In the genomic region with DNA sequence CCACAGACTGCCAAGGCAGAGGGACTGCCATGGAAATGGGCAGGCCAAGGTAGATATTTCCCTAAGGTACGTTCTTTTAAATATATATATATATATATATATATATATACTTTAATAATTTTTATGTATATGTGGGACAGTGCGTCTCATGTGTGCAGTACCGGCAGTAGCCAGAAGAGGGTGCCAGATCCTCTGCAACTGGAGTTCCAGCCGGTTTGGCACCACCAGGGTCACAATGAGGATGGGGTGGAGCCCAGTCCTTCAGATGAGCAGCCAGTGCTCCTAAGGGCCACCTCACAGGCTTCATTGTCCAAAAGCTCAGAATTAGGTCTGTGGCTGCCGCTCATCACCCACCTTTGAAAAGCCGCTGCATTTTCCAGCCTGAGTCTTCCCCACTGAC, we compare ENCODE assay signal across 9 mouse cellular contexts. TPM values are rescaled to one million over a fixed set of nuclear protein-coding genes. Genes with fewer than 3 reads are reported as not detected.
DNase-seq lines count a peak whose midpoint lies in the region; ATAC-seq and TF ChIP-seq lines count a peak whose summit lies in the region.
"Had no signal": no experiment of that assay in that cellular context is flagged by ENCODE, and none has a peak within 500 bp of the region (broad histone marks: within the 10 kb centered on the region; RNA-seq: fewer than 3 reads in every experiment).

No protein-coding gene starts in this region.

- TF ChIP-seq CTCF in forebrain, postnatal 0 days (IDR thresholded peaks at IDR 0.05; ENCODE audit: low read depth), result peak; percentile 69
- peak; percentile 61 for TF ChIP-seq CTCF in bone marrow, adult 2 months (IDR thresholded peaks at IDR 0.05; ENCODE audit: control insufficient read depth, insufficient read depth, low read length)

- no peak overlapping the region for H3K4me2 ChIP-seq in forebrain, postnatal 0 days (ENCODE audit: low read depth)
- no peak overlapping the region for H3K4me2 ChIP-seq in forebrain, embryonic 15.5 days (replicated peaks)
- H3K4me2 ChIP-seq in midbrain, embryonic 14.5 days (ENCODE audit: low read length), result no peak overlapping the region
- H3K4me2 ChIP-seq in midbrain, embryonic 15.5 days, result no peak overlapping the region
- no peak overlapping the region for H3K4me2 ChIP-seq in neural tube, embryonic 11.5 days (ENCODE audit: low read depth)
- H3K4me2 ChIP-seq: embryonic facial prominence, embryonic 13.5 days had no signal

- ATAC-seq in forebrain, postnatal 0 days, result peak; percentile 32
- ATAC-seq in forebrain, embryonic 15.5 days (replicated peaks), result no peak
- ATAC-seq in midbrain, embryonic 14.5 days (ENCODE audit: low FRiP score, low TSS enrichment), result no peak
- ATAC-seq in midbrain, embryonic 15.5 days (replicated peaks), result no peak
- no peak for ATAC-seq in neural tube, embryonic 11.5 days (ENCODE audit: insufficient read depth, low FRiP score, low TSS enrichment)

- no peaks in the 10 kb centered on the region for H3K9me3 ChIP-seq in forebrain, postnatal 0 days (ENCODE audit: low read length)
- no peaks in the 10 kb centered on the region for H3K9me3 ChIP-seq in forebrain, embryonic 15.5 days
- no peaks in the 10 kb centered on the region for H3K9me3 ChIP-seq in midbrain, embryonic 14.5 days (ENCODE audit: control insufficient read depth, low read length)
- H3K9me3 ChIP-seq in midbrain, embryonic 15.5 days, result no peaks in the 10 kb centered on the region
- H3K9me3 ChIP-seq in neural tube, embryonic 11.5 days (ENCODE audit: control insufficient read depth, low read length), result no peaks in the 10 kb centered on the region
- H3K9me3 ChIP-seq: embryonic facial prominence, embryonic 13.5 days had no signal

- H3K9ac ChIP-seq in forebrain, postnatal 0 days, result no peak overlapping the region
- no peak overlapping the region for H3K9ac ChIP-seq in forebrain, embryonic 15.5 days (replicated peaks)
- H3K9ac ChIP-seq in midbrain, embryonic 14.5 days (replicated peaks; ENCODE audit: low read length), result no peak overlapping the region
- no peak overlapping the region for H3K9ac ChIP-seq in midbrain, embryonic 15.5 days
- no peak overlapping the region for H3K9ac ChIP-seq in neural tube, embryonic 11.5 days (ENCODE audit: low read length)
- H3K9ac ChIP-seq: embryonic facial prominence, embryonic 13.5 days had no signal

- no peaks in the 10 kb centered on the region for H3K27me3 ChIP-seq in forebrain, postnatal 0 days (ENCODE audit: insufficient read depth, low read length)
- H3K27me3 ChIP-seq in forebrain, embryonic 15.5 days, result no peaks in the 10 kb centered on the region
- no peaks in the 10 kb centered on the region for H3K27me3 ChIP-seq in midbrain, embryonic 14.5 days (ENCODE audit: control insufficient read depth, insufficient read depth, low read length)
- no peaks in the 10 kb centered on the region for H3K27me3 ChIP-seq in midbrain, embryonic 15.5 days (replicated peaks)
- no peaks in the 10 kb centered on the region for H3K27me3 ChIP-seq in neural tube, embryonic 11.5 days (ENCODE audit: control insufficient read depth, insufficient read depth, low read length)

- H3K4me3 ChIP-seq in forebrain, postnatal 0 days (ENCODE audit: low read depth, low read length), result no peak overlapping the region
- no peak overlapping the region for H3K4me3 ChIP-seq in forebrain, embryonic 15.5 days
- no peak overlapping the region for H3K4me3 ChIP-seq in midbrain, embryonic 14.5 days (replicated peaks; ENCODE audit: low read depth, low read length)
- H3K4me3 ChIP-seq in midbrain, embryonic 15.5 days, result no peak overlapping the region
- no peak overlapping the region for H3K4me3 ChIP-seq in bone marrow, adult 2 months (replicated peaks; ENCODE audit: control insufficient read depth, low read depth, low read length)
- H3K4me3 ChIP-seq in neural tube, embryonic 11.5 days (ENCODE audit: low read depth, low read length), result no peak overlapping the region
- H3K4me3 ChIP-seq: embryonic facial prominence, embryonic 13.5 days had no signal

- H3K4me1 ChIP-seq in forebrain, postnatal 0 days (ENCODE audit: insufficient read depth), result no peaks in the 10 kb centered on the region
- no peaks in the 10 kb centered on the region for H3K4me1 ChIP-seq in forebrain, embryonic 15.5 days
- H3K4me1 ChIP-seq in midbrain, embryonic 14.5 days (ENCODE audit: control insufficient read depth, insufficient read depth, low read length), result no peaks in the 10 kb centered on the region
- H3K4me1 ChIP-seq in midbrain, embryonic 15.5 days, result no peaks in the 10 kb centered on the region
- H3K4me1 ChIP-seq in bone marrow, adult 2 months (ENCODE audit: control insufficient read depth, insufficient read depth, low read length), result no peaks in the 10 kb centered on the region
- H3K4me1 ChIP-seq in neural tube, embryonic 11.5 days (ENCODE audit: control insufficient read depth, insufficient read depth, low read length), result no peaks in the 10 kb centered on the region
- H3K4me1 ChIP-seq: embryonic facial prominence, embryonic 13.5 days had no signal

- DNase-seq in forebrain, postnatal 0 days, result peak; percentile 62
- peak; percentile 63 for DNase-seq in midbrain, embryonic 14.5 days
- peak; percentile 67 for DNase-seq in kidney, postnatal 10 days
- peak; percentile 70 for DNase-seq in neural tube, embryonic 11.5 days (ENCODE audit: low spot score)
- no peak for DNase-seq in yolk sac, embryonic 10.5 days (ENCODE audit: low spot score)

- 35% methylated on average over 6 of the region's 6 CpGs for whole genome bisulfite sequencing in forebrain, postnatal 0 days
- WGBS in forebrain, embryonic 15.5 days, result 40% methylated on average over 6 of the region's 6 CpGs
- 46% methylated on average over 6 of the region's 6 CpGs for WGBS in midbrain, embryonic 14.5 days
- 34% methylated on average over 6 of the region's 6 CpGs for WGBS in midbrain, embryonic 15.5 days
- 65% methylated on average over 6 of the region's 6 CpGs for WGBS in bone marrow, adult 2 months
- 35% methylated on average over 6 of the region's 6 CpGs for whole genome bisulfite sequencing in neural tube, embryonic 11.5 days

- no peak overlapping the region for H3K27ac ChIP-seq in forebrain, postnatal 0 days (ENCODE audit: low read depth, low read length)
- no peak overlapping the region for H3K27ac ChIP-seq in forebrain, embryonic 15.5 days (replicated peaks)
- H3K27ac ChIP-seq in midbrain, embryonic 14.5 days (replicated peaks; ENCODE audit: low read depth, low read length), result no peak overlapping the region
- no peak overlapping the region for H3K27ac ChIP-seq in midbrain, embryonic 15.5 days
- no peak overlapping the region for H3K27ac ChIP-seq in bone marrow, adult 2 months (ENCODE audit: control insufficient read depth, insufficient read depth, low read depth, low read length, poor library complexity)
- no peak overlapping the region for H3K27ac ChIP-seq in neural tube, embryonic 11.5 days (ENCODE audit: low read depth, low read length)
- H3K27ac ChIP-seq: embryonic facial prominence, embryonic 13.5 days had no signal

- TF ChIP-seq POLR2A in bone marrow, adult 2 months (IDR thresholded peaks at IDR 0.05; ENCODE audit: borderline replicate concordance, control insufficient read depth, low read depth, low read length), result no peak

- H3K36me3 ChIP-seq in forebrain, postnatal 0 days (ENCODE audit: insufficient read depth), result no peaks in the 10 kb centered on the region
- H3K36me3 ChIP-seq in forebrain, embryonic 15.5 days, result no peaks in the 10 kb centered on the region
- H3K36me3 ChIP-seq in midbrain, embryonic 14.5 days (ENCODE audit: control insufficient read depth, insufficient read depth, low read length), result no peaks in the 10 kb centered on the region
- no peaks in the 10 kb centered on the region for H3K36me3 ChIP-seq in midbrain, embryonic 15.5 days (replicated peaks)
- H3K36me3 ChIP-seq in neural tube, embryonic 11.5 days (ENCODE audit: control insufficient read depth, insufficient read depth, low read length), result no peaks in the 10 kb centered on the region
- H3K36me3 ChIP-seq: embryonic facial prominence, embryonic 13.5 days had no signal

RNA-seq across cellular contexts. Expression of a gene that starts 6.3 kb away (rescaled TPM):
- not detected in 2 replicates for total RNA-seq in forebrain, postnatal 0 days (2014; rRNA removed)
- not detected in 2 replicates for polyA plus RNA-seq in forebrain, postnatal 0 days (2015; fragmentation: Nextera tagmentation; extraction: Ambion mirVana)
- polyA plus RNA-seq in forebrain, embryonic 15.5 days (2015; fragmentation: Nextera tagmentation; extraction: Ambion mirVana), result not detected in 2 replicates
- polyA plus RNA-seq in midbrain, embryonic 14.5 days (2014; fragmentation: Nextera tagmentation; extraction: Ambion mirVana), result not detected in 2 replicates
- polyA plus RNA-seq in midbrain, embryonic 15.5 days (2015; fragmentation: Nextera tagmentation; extraction: Ambion mirVana), result not detected in 2 replicates
- not detected in 2 replicates for polyA plus RNA-seq in bone marrow, adult 2 months (2011; ENCODE audit: insufficient read depth, insufficient read length, low replicate concordance, missing spikeins)
- not detected in 2 replicates for polyA plus RNA-seq in neural tube, embryonic 11.5 days (2014; fragmentation: Nextera tagmentation; extraction: Ambion mirVana)
- polyA plus RNA-seq: embryonic facial prominence, embryonic 13.5 days had no signal

RNA-seq across cellular contexts. Expression of a gene that starts 25.8 kb away (rescaled TPM):
- 70.0 and 73.0 TPM in 2 replicates for total RNA-seq in forebrain, postnatal 0 days (2014; rRNA removed)
- 37.5 and 38.6 TPM in 2 replicates for polyA plus RNA-seq in forebrain, postnatal 0 days (2015; fragmentation: Nextera tagmentation; extraction: Ambion mirVana)
- 60.1 and 61.7 TPM in 2 replicates for polyA plus RNA-seq in forebrain, embryonic 15.5 days (2015; fragmentation: Nextera tagmentation; extraction: Ambion mirVana)
- 48.8 and 64.3 TPM in 2 replicates for polyA plus RNA-seq in midbrain, embryonic 14.5 days (2014; fragmentation: Nextera tagmentation; extraction: Ambion mirVana)
- polyA plus RNA-seq in midbrain, embryonic 15.5 days (2015; fragmentation: Nextera tagmentation; extraction: Ambion mirVana), result 70.4 and 72.5 TPM in 2 replicates
- polyA plus RNA-seq in bone marrow, adult 2 months (2011; ENCODE audit: insufficient read depth, insufficient read length, low replicate concordance, missing spikeins), result 18.7 and 21.7 TPM in 2 replicates
- polyA plus RNA-seq in neural tube, embryonic 11.5 days (2014; fragmentation: Nextera tagmentation; extraction: Ambion mirVana), result 50.8 and 58.2 TPM in 2 replicates

RNA-seq across cellular contexts. Expression of a gene that starts 33.0 kb away (rescaled TPM):
- 22.2 and 26.7 TPM in 2 replicates for total RNA-seq in forebrain, postnatal 0 days (2014; rRNA removed)
- polyA plus RNA-seq in forebrain, postnatal 0 days (2015; fragmentation: Nextera tagmentation; extraction: Ambion mirVana), result 0.65 and 0.69 TPM in 2 replicates
- 0.22 and 0.27 TPM in 2 replicates for polyA plus RNA-seq in forebrain, embryonic 15.5 days (2015; fragmentation: Nextera tagmentation; extraction: Ambion mirVana)
- polyA plus RNA-seq in midbrain, embryonic 14.5 days (2014; fragmentation: Nextera tagmentation; extraction: Ambion mirVana), result 0.84 and 1.4 TPM in 2 replicates
- 0.49 and 0.95 TPM in 2 replicates for polyA plus RNA-seq in midbrain, embryonic 15.5 days (2015; fragmentation: Nextera tagmentation; extraction: Ambion mirVana)
- polyA plus RNA-seq in bone marrow, adult 2 months (2011; ENCODE audit: insufficient read depth, insufficient read length, low replicate concordance, missing spikeins), result not detected in 2 replicates
- polyA plus RNA-seq in neural tube, embryonic 11.5 days (2014; fragmentation: Nextera tagmentation; extraction: Ambion mirVana), result 0.08 TPM in 1 of 2 replicates, not detected in the other
- polyA plus RNA-seq: embryonic facial prominence, embryonic 13.5 days had no signal

RNA-seq across cellular contexts. Expression of a gene that starts 47.2 kb away (rescaled TPM):
- 18.5 and 24.1 TPM in 2 replicates for total RNA-seq in forebrain, postnatal 0 days (2014; rRNA removed)
- polyA plus RNA-seq in forebrain, postnatal 0 days (2015; fragmentation: Nextera tagmentation; extraction: Ambion mirVana), result 11.0 and 13.1 TPM in 2 replicates
- polyA plus RNA-seq in forebrain, embryonic 15.5 days (2015; fragmentation: Nextera tagmentation; extraction: Ambion mirVana), result 8.8 and 10.7 TPM in 2 replicates
- 14.7 and 19.1 TPM in 2 replicates for polyA plus RNA-seq in midbrain, embryonic 14.5 days (2014; fragmentation: Nextera tagmentation; extraction: Ambion mirVana)
- 16.9 and 19.7 TPM in 2 replicates for polyA plus RNA-seq in midbrain, embryonic 15.5 days (2015; fragmentation: Nextera tagmentation; extraction: Ambion mirVana)
- polyA plus RNA-seq in bone marrow, adult 2 months (2011; ENCODE audit: insufficient read depth, insufficient read length, low replicate concordance, missing spikeins), result 1.7 and 2.6 TPM in 2 replicates
- polyA plus RNA-seq in neural tube, embryonic 11.5 days (2014; fragmentation: Nextera tagmentation; extraction: Ambion mirVana), result 21.2 and 23.2 TPM in 2 replicates

RNA-seq across cellular contexts. Expression of a gene that starts 56.9 kb away (rescaled TPM):
- total RNA-seq in forebrain, postnatal 0 days (2014; rRNA removed), result 45.3 and 54.7 TPM in 2 replicates
- 11.3 and 16.9 TPM in 2 replicates for polyA plus RNA-seq in forebrain, postnatal 0 days (2015; fragmentation: Nextera tagmentation; extraction: Ambion mirVana)
- 15.1 and 15.3 TPM in 2 replicates for polyA plus RNA-seq in forebrain, embryonic 15.5 days (2015; fragmentation: Nextera tagmentation; extraction: Ambion mirVana)
- 17.2 and 21.6 TPM in 2 replicates for polyA plus RNA-seq in midbrain, embryonic 14.5 days (2014; fragmentation: Nextera tagmentation; extraction: Ambion mirVana)
- 27.9 and 30.1 TPM in 2 replicates for polyA plus RNA-seq in midbrain, embryonic 15.5 days (2015; fragmentation: Nextera tagmentation; extraction: Ambion mirVana)
- polyA plus RNA-seq in bone marrow, adult 2 months (2011; ENCODE audit: insufficient read depth, insufficient read length, low replicate concordance, missing spikeins), result 1.1 and 2.1 TPM in 2 replicates
- polyA plus RNA-seq in neural tube, embryonic 11.5 days (2014; fragmentation: Nextera tagmentation; extraction: Ambion mirVana), result 17.2 and 23.1 TPM in 2 replicates
